Mouse (Mus musculus) ovary, adult 18-20 months (tissue): ENCODE results near the gene Acot11.
"Not testable (repeated sequence)": the region's sequence is repeated elsewhere in the genome, so short reads cannot be mapped to it uniquely, and the experiment has no call there.

Experiments
- DNase-seq: peaks from one replicate; pipeline ENCODE4 v3.0.0; 2022; ENCODE audit warnings: low spot score, mixed read lengths

The Acot11 gene

GRCm38 (mm10) chr4:106776998-106777397 is 27.8 kb downstream of the Acot11 start:
- no peak for DNase-seq

- DNase-seq = not testable (repeated sequence)
Measured at GRCm38 (mm10) chr4:106775767-106776166, 29.0 kb downstream of the Acot11 start.

DNA sequence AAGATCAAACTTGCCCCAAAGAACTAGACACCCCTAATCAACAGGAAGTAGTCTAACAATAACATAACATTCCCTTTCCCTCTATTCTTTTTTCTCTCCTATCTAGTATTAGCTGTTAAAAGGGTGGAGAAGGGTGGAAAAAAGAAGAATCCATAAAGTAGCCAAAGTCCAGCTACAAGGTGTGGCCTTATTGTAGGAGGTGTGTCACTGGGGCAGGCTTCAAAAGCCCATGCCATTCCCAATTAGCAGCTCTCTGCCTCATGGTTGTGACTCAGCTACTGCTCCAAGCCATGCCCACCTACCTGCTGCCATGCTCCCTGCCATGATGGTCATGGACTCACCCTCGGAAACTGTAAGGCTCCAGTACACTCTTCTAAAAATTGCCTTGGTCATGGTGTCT is 32.2 kb downstream of the Acot11 start:
- DNase-seq = no peak

DNA sequence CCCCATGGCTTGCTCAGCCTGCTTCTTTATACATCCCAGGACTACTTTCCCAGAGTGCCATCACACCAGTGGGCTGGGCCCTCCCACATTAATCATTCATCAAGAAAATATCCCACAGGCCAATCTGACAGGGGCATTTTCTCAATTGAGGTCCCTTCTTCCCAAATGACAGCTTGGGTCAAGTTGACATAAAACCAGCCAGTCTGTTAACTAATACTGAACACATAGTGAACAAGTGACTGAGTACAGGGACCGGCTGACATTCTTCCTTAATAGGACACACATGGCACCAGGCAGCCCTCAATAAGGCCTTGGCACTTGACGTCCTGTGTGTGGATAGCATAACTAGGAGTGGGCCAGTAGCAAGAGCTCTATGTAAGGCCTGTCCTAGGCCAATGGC is 35.5 kb downstream of the Acot11 start:
- DNase-seq = no peak

- DNase-seq = no peak
Measured at GRCm38 (mm10) chr4:106764166-106764565, 40.6 kb downstream of the Acot11 start.

- no peak for DNase-seq
Measured at GRCm38 (mm10) chr4:106751726-106752125, 53.1 kb downstream of the Acot11 start.

DNA sequence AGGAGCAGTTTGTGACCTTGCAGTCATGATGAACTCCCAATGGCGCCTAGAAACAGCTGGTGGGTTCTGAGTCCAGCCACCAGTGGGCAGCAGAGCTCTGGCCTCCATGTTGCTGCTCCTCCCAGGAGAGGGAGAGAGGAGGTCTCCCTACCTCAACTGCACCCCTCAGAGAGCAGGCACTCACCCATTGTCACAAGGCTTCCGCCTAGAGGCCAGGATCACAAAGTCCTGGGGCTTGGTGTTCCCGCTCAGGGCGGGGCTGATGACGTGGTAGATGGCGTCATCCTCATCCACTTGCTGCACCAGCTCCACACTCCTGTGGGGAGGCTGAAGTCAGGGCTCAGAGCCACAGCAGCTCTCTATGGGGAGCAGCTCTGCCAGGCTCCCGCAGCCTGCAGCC is 55.1 kb downstream of the Acot11 start:
- peak; percentile 29 for DNase-seq

- no peak for DNase-seq
Measured at GRCm38 (mm10) chr4:106747001-106747580, 57.7 kb downstream of the Acot11 start.

GRCm38 (mm10) chr4:106745862-106746261 is 58.9 kb downstream of the Acot11 start:
- no peak for DNase-seq

DNA sequence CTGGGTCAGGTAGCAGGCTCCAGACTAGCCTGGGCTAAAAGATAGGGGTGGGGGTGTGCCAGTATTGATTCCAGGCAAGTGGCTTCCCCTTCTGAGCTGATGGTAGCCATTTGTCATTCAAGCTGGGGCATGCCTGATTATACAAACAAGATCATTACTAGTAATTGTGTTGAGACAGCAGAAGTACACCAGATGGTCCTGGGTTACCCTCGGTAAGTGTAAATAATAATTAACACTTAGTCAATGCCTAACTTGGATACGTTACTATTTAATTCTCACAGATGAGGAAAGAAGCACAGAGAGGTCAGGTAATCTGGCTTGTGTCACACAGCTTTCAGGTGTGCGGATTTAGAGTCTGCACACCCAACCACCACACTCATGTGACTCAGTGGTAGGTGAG is 66.9 kb downstream of the Acot11 start:
- DNase-seq = no peak

DNA sequence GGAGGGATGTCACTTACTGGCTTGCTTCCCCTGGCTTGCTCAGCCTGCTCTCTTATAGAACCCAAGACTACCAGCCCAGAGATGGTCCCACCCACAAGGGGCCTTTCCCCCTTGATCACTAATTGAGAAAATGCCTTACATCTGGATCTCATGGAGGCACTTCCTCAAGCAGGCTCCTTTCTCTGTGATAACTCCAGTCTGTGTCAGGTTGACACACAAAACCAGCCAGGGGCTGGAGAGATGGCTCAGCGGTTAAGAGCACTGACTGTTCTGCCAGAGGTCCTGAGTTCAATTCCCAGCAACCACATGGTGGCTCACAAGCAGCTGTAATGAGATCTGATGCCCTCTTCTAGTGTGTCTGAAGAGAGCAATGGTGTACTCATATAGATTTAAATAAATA is 67.9 kb downstream of the Acot11 start:
- not testable (repeated sequence) for DNase-seq

DNA sequence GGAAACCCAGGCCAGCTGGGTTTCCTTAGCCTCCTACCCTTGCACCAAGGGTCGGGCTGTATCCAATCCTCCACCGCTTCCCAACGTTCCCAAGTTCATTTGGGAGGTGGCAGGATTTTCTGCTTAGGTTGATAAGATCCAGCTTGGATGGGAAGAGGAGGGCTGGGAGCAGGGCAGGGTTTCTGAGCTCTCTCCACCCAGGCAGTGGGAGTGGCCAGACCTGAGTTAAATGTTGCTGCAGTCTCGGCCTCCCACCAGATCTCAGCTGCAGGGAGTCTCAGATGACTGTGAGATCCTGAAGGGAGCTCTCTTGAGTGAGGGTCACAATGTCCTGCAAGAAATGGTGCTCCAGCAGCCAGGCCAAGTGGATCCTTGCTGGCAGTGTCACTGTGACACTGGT is 71.2 kb downstream of the Acot11 start, which contains the start of gene Fam151a:
Gene Fam151a, plus strand, starts transcription at position 254 of the 400 bp plus-strand sequence.
- no peak for DNase-seq

GRCm38 (mm10) chr4:106730814-106731213 is 74.0 kb downstream of the Acot11 start, which contains the start of gene Mroh7:
TSS of gene Mroh7 (minus strand) at chr4:106730925.
- DNase-seq = no peak

- no peak for DNase-seq
Measured at GRCm38 (mm10) chr4:106720631-106721030, 84.2 kb downstream of the Acot11 start.

- DNase-seq = no peak
Measured at GRCm38 (mm10) chr4:106713622-106714021, 91.2 kb downstream of the Acot11 start.

DNA sequence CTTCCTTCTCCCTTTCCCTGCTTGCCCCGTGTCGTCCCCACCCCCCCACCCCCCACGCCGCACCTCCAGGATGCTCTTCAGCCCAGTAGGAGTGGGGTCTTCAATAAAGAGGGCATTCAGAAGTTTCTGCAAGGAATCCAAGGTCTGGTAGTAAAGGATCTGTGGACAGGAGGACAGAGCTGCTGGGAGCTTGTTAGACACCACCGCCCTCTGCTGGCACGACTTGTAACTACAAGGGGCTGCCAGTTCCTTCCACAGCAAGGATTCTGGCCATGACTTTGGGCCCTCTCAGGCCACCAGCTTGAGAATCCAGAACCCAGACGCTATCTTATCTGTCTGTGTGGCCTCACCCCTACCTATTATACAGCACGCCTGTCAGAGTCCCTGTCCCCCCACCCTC is 96.4 kb downstream of the Acot11 start:
- DNase-seq = peak; percentile 42

GRCm38 (mm10) chr4:106707957-106708356 is 96.8 kb downstream of the Acot11 start:
- no peak for DNase-seq

- DNase-seq = no peak
Measured at GRCm38 (mm10) chr4:106705096-106705665, 99.6 kb downstream of the Acot11 start.

- DNase-seq = no peak
Measured at GRCm38 (mm10) chr4:106704416-106704815, 100.4 kb downstream of the Acot11 start.

- no peak for DNase-seq
Measured at GRCm38 (mm10) chr4:106703956-106704355, 100.8 kb downstream of the Acot11 start.

DNA sequence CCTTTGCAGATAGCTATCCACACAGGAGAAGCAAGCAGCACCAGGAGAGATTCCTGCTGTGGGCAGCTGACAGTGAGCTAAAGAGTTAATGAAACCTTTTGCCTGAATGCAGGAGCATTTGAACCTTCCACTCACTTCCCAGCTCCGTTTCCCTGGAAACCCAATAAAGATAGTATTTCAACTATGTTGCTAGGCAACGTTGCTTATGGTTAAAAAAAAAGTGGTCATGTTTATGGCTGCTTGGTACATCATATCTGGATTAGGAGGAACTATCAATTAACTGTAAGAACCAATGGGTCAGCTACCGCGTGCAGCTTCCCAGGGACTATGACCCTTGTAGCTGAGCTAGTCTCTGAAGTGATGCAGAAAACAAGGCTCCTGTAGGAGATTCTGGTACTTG is 104.0 kb downstream of the Acot11 start:
- DNase-seq = no peak

- DNase-seq = no peak
Measured at GRCm38 (mm10) chr4:106699989-106700388, 104.8 kb downstream of the Acot11 start.
